8 mouse cellular contexts compared by ENCODE assay signal in genomic region chr8:84664566-84665384, GRCm38 (mm10). TPM values are rescaled to one million over a fixed set of nuclear protein-coding genes. Genes with fewer than 3 reads are reported as not detected.
DNase-seq lines count a peak whose midpoint lies in the region; ATAC-seq and TF ChIP-seq lines count a peak whose summit lies in the region.

No protein-coding gene starts in this region.

- peaks cover 4% of the 10 kb centered on the region for H3K4me1 ChIP-seq in bone marrow, adult 2 months (ENCODE audit: control insufficient read depth, insufficient read depth, low read length)
- H3K4me1 ChIP-seq in embryonic facial prominence, embryonic 15.5 days, result peaks cover 48% of the 10 kb centered on the region
- H3K4me1 ChIP-seq in limb, embryonic 13.5 days, result peaks cover 29% of the 10 kb centered on the region
- peaks cover 27% of the 10 kb centered on the region for H3K4me1 ChIP-seq in midbrain, embryonic 14.5 days (ENCODE audit: control insufficient read depth, insufficient read depth, low read length)

- TF ChIP-seq CTCF in bone marrow, adult 2 months (IDR thresholded peaks at IDR 0.05; ENCODE audit: control insufficient read depth, insufficient read depth, low read length), result peak; percentile 58; the same call in 1 of the 2 replicates

- TF ChIP-seq POLR2A in bone marrow, adult 2 months (IDR thresholded peaks at IDR 0.05; ENCODE audit: borderline replicate concordance, control insufficient read depth, low read depth, low read length), result peak; percentile 72; the same call in 1 of the 2 replicates

- peak overlapping the region; percentile 81 for H3K4me2 ChIP-seq in embryonic facial prominence, embryonic 15.5 days (replicated peaks)
- H3K4me2 ChIP-seq in limb, embryonic 13.5 days (replicated peaks), result peak overlapping the region; percentile 94
- H3K4me2 ChIP-seq in midbrain, embryonic 14.5 days (ENCODE audit: low read length), result peak overlapping the region; percentile 91

- H3K4me3 ChIP-seq in bone marrow, adult 2 months (replicated peaks; ENCODE audit: control insufficient read depth, low read depth, low read length), result peak overlapping the region; percentile 80
- peak overlapping the region; percentile 60 for H3K4me3 ChIP-seq in embryonic facial prominence, embryonic 15.5 days (replicated peaks)
- peak overlapping the region; percentile 90 for H3K4me3 ChIP-seq in limb, embryonic 13.5 days
- peak overlapping the region; percentile 59 for H3K4me3 ChIP-seq in midbrain, embryonic 14.5 days (replicated peaks; ENCODE audit: low read depth, low read length)

- no peak; the same call in 1 of the 2 replicates for ATAC-seq in embryonic facial prominence, embryonic 15.5 days (ENCODE audit: insufficient number of reproducible peaks, low FRiP score, low TSS enrichment, low read depth)
- peak; percentile 30; the same call in 1 of the 2 replicates for ATAC-seq in limb, embryonic 13.5 days (ENCODE audit: low FRiP score, low read depth)
- ATAC-seq in midbrain, embryonic 14.5 days (ENCODE audit: low FRiP score, low TSS enrichment), result peak; percentile 66

- WGBS in bone marrow, adult 2 months, result under 1% methylated on average over 29 of the region's 29 CpGs
- under 1% methylated on average over 29 of the region's 29 CpGs for WGBS in embryonic facial prominence, embryonic 15.5 days
- WGBS in limb, embryonic 13.5 days, result under 1% methylated on average over 29 of the region's 29 CpGs
- WGBS in midbrain, embryonic 14.5 days, result under 1% methylated on average over 29 of the region's 29 CpGs

- peak overlapping the region; percentile 50 for H3K9ac ChIP-seq in embryonic facial prominence, embryonic 15.5 days
- peak overlapping the region; percentile 77 for H3K9ac ChIP-seq in limb, embryonic 13.5 days
- H3K9ac ChIP-seq in midbrain, embryonic 14.5 days (replicated peaks; ENCODE audit: low read length), result peak overlapping the region; percentile 72

- peak overlapping the region; percentile 91 for H3K27ac ChIP-seq in bone marrow, adult 2 months (ENCODE audit: control insufficient read depth, insufficient read depth, low read depth, low read length, poor library complexity)
- peak overlapping the region; percentile 97 for H3K27ac ChIP-seq in embryonic facial prominence, embryonic 15.5 days (replicated peaks)
- peak overlapping the region; percentile 95 for H3K27ac ChIP-seq in limb, embryonic 13.5 days
- peak overlapping the region; percentile 78 for H3K27ac ChIP-seq in midbrain, embryonic 14.5 days (replicated peaks; ENCODE audit: low read depth, low read length)

- H3K36me3 ChIP-seq in embryonic facial prominence, embryonic 15.5 days, result 0 out of 2 replicates have a peak, but pooled peaks cover 11% of the 10 kb centered on the region
- H3K36me3 ChIP-seq in limb, embryonic 13.5 days, result peaks cover 18% of the 10 kb centered on the region
- H3K36me3 ChIP-seq in midbrain, embryonic 14.5 days (ENCODE audit: control insufficient read depth, insufficient read depth, low read length), result peaks cover 8% of the 10 kb centered on the region

- H3K9me3 ChIP-seq in embryonic facial prominence, embryonic 15.5 days (replicated peaks), result no peaks in the 10 kb centered on the region
- H3K9me3 ChIP-seq in limb, embryonic 13.5 days, result no peaks in the 10 kb centered on the region
- H3K9me3 ChIP-seq in midbrain, embryonic 14.5 days (ENCODE audit: control insufficient read depth, low read length), result no peaks in the 10 kb centered on the region

- DNase-seq in 3134 (ENCODE audit: extremely low read depth, insufficient read length, low spot score), result peak; percentile 78
- DNase-seq in heart, adult 9 months (ENCODE audit: low spot score in 2 of 2), result peak; percentile 82 to 83
- peak; percentile 86 for DNase-seq in kidney, adult 9 months
- DNase-seq in midbrain, embryonic 14.5 days, result peak; percentile 91
- DNase-seq in spleen, adult 12 weeks (ENCODE audit: low spot score), result peak; percentile 49

- H3K27me3 ChIP-seq in embryonic facial prominence, embryonic 15.5 days, result no peaks in the 10 kb centered on the region
- no peaks in the 10 kb centered on the region for H3K27me3 ChIP-seq in limb, embryonic 13.5 days
- no peaks in the 10 kb centered on the region for H3K27me3 ChIP-seq in midbrain, embryonic 14.5 days (ENCODE audit: control insufficient read depth, insufficient read depth, low read length)

RNA-seq across cellular contexts. Expression of gene Ier2, which starts 2.1 kb away (rescaled TPM):
- 13.2 and 49.9 TPM in 2 replicates for polyA plus RNA-seq in bone marrow, adult 2 months (2011; ENCODE audit: insufficient read depth, insufficient read length, low replicate concordance, missing spikeins)
- polyA plus RNA-seq in embryonic facial prominence, embryonic 15.5 days (2015; fragmentation: Nextera tagmentation; extraction: Ambion mirVana), result 79.7 and 83.9 TPM in 2 replicates
- 71.9 and 73.0 TPM in 2 replicates for polyA plus RNA-seq in limb, embryonic 13.5 days (2015; fragmentation: Nextera tagmentation; extraction: Ambion mirVana)
- 15.5 and 16.0 TPM in 2 replicates for polyA plus RNA-seq in midbrain, embryonic 14.5 days (2014; fragmentation: Nextera tagmentation; extraction: Ambion mirVana)

RNA-seq across cellular contexts. Expression of gene Trmt1, which starts 21.3 kb away (rescaled TPM):
- polyA plus RNA-seq in bone marrow, adult 2 months (2011; ENCODE audit: insufficient read depth, insufficient read length, low replicate concordance, missing spikeins), result 78.9 and 134 TPM in 2 replicates
- 69.1 and 78.2 TPM in 2 replicates for polyA plus RNA-seq in embryonic facial prominence, embryonic 15.5 days (2015; fragmentation: Nextera tagmentation; extraction: Ambion mirVana)
- 70.8 and 72.7 TPM in 2 replicates for polyA plus RNA-seq in limb, embryonic 13.5 days (2015; fragmentation: Nextera tagmentation; extraction: Ambion mirVana)
- 56.9 and 59.6 TPM in 2 replicates for polyA plus RNA-seq in midbrain, embryonic 14.5 days (2014; fragmentation: Nextera tagmentation; extraction: Ambion mirVana)

RNA-seq across cellular contexts. Expression of gene Nacc1, which starts 22.9 kb away (rescaled TPM):
- polyA plus RNA-seq in bone marrow, adult 2 months (2011; ENCODE audit: insufficient read depth, insufficient read length, low replicate concordance, missing spikeins), result 14.6 and 26.2 TPM in 2 replicates
- 16.7 and 16.9 TPM in 2 replicates for polyA plus RNA-seq in embryonic facial prominence, embryonic 15.5 days (2015; fragmentation: Nextera tagmentation; extraction: Ambion mirVana)
- 15.0 and 15.2 TPM in 2 replicates for polyA plus RNA-seq in limb, embryonic 13.5 days (2015; fragmentation: Nextera tagmentation; extraction: Ambion mirVana)
- polyA plus RNA-seq in midbrain, embryonic 14.5 days (2014; fragmentation: Nextera tagmentation; extraction: Ambion mirVana), result 19.1 and 20.2 TPM in 2 replicates

RNA-seq across cellular contexts. Expression of gene Lyl1, which starts 36.5 kb away (rescaled TPM):
- polyA plus RNA-seq in bone marrow, adult 2 months (2011; ENCODE audit: insufficient read depth, insufficient read length, low replicate concordance, missing spikeins), result 59.2 and 125 TPM in 2 replicates
- 5.8 and 6.0 TPM in 2 replicates for polyA plus RNA-seq in embryonic facial prominence, embryonic 15.5 days (2015; fragmentation: Nextera tagmentation; extraction: Ambion mirVana)
- 4.1 and 4.9 TPM in 2 replicates for polyA plus RNA-seq in limb, embryonic 13.5 days (2015; fragmentation: Nextera tagmentation; extraction: Ambion mirVana)
- 1.5 and 3.8 TPM in 2 replicates for polyA plus RNA-seq in midbrain, embryonic 14.5 days (2014; fragmentation: Nextera tagmentation; extraction: Ambion mirVana)

RNA-seq across cellular contexts. Expression of gene G430095P16Rik, which starts 58.0 kb away (rescaled TPM):
- 12.0 and 27.2 TPM in 2 replicates for polyA plus RNA-seq in bone marrow, adult 2 months (2011; ENCODE audit: insufficient read depth, insufficient read length, low replicate concordance, missing spikeins)
- polyA plus RNA-seq in embryonic facial prominence, embryonic 15.5 days (2015; fragmentation: Nextera tagmentation; extraction: Ambion mirVana), result 4.2 and 4.9 TPM in 2 replicates
- 7.1 and 9.8 TPM in 2 replicates for polyA plus RNA-seq in limb, embryonic 13.5 days (2015; fragmentation: Nextera tagmentation; extraction: Ambion mirVana)
- 0.67 and 0.91 TPM in 2 replicates for polyA plus RNA-seq in midbrain, embryonic 14.5 days (2014; fragmentation: Nextera tagmentation; extraction: Ambion mirVana)
